Mouse (Mus musculus) intestine, embryonic 14.5 days (tissue): Measurements from ENCODE around the gene Clcn6. TPM values are rescaled to one million over a fixed set of nuclear protein-coding genes. Genes with fewer than 3 reads are reported as not detected.

ENCODE experiments used
- polyA plus RNA-seq: library from polyadenylated mRNA; unstranded; fragments of >200 nt; fragmentation: Nextera tagmentation; extraction: Ambion mirVana; gene quantifications from 2 replicates; pipeline ENCODE4 v1.2.1, GENCODE M21; 2014

Gene Clcn6
- polyA plus RNA-seq, 1 experiment from 2014 or later, result 5.3 TPM

Other genes with a start within 250 kb of the Clcn6 start
- gene Zfp984, start 229.0 kb downstream of the Clcn6 start, polyA plus RNA-seq, result 8.8 and 11.5 TPM in 2 replicates
- gene Zfp933, start 190.5 kb downstream of the Clcn6 start, polyA plus RNA-seq, result 4.7 TPM in 2 replicates
- gene Miip, start 170.0 kb downstream of the Clcn6 start, polyA plus RNA-seq, result 32.1 and 34.6 TPM in 2 replicates
- 9.0 and 9.7 TPM in 2 replicates for gene Fv1, start 169.8 kb downstream of the Clcn6 start, polyA plus RNA-seq
- gene Mfn2, start 134.1 kb downstream of the Clcn6 start, polyA plus RNA-seq, result 31.6 and 33.3 TPM in 2 replicates
- 40.9 and 44.1 TPM in 2 replicates for gene Plod1, start 102.1 kb downstream of the Clcn6 start, polyA plus RNA-seq
- gene 2510039O18Rik, start 97.9 kb downstream of the Clcn6 start, polyA plus RNA-seq, result 19.9 and 21.3 TPM in 2 replicates
- 0.40 TPM in 1 of 2 replicates, not detected in the other for gene Nppb, start 53.0 kb downstream of the Clcn6 start, polyA plus RNA-seq
- gene Nppa, start 38.1 kb downstream of the Clcn6 start, polyA plus RNA-seq, result 0.28 and 0.56 TPM in 2 replicates
- gene Mthfr, start 256 bp upstream of the Clcn6 start, polyA plus RNA-seq, result 17.8 and 18.4 TPM in 2 replicates
- 15.9 and 16.4 TPM in 2 replicates for gene Agtrap, start 49.2 kb upstream of the Clcn6 start, polyA plus RNA-seq
- gene Mad2l2, start 91.6 kb upstream of the Clcn6 start, polyA plus RNA-seq, result 47.5 and 48.1 TPM in 2 replicates
- gene Draxin, start 91.9 kb upstream of the Clcn6 start, polyA plus RNA-seq, result 0.19 and 0.34 TPM in 2 replicates
- 12.6 and 13.2 TPM in 2 replicates for gene Fbxo6, start 113.3 kb upstream of the Clcn6 start, polyA plus RNA-seq
- gene Fbxo44, start 121.7 kb upstream of the Clcn6 start, polyA plus RNA-seq, result 13.3 and 14.2 TPM in 2 replicates
- gene Fbxo2, start 121.8 kb upstream of the Clcn6 start, polyA plus RNA-seq, result 0.50 and 0.65 TPM in 2 replicates
- gene Disp3, start 249.1 kb upstream of the Clcn6 start, polyA plus RNA-seq, result 0.18 and 0.23 TPM in 2 replicates